Mouse (Mus musculus) C2C12 (cell line): ENCODE results near the gene Klhl34.

ENCODE experiments used
- CTCF ChIP-seq: IDR thresholded peaks from one replicate; pipeline ENCODE4 v1.5.1; 2011; ENCODE audit not compliant: control insufficient read depth, insufficient read depth, insufficient read length
- MAX ChIP-seq: IDR thresholded peaks from one replicate; pipeline ENCODE4 v1.6.1; 2011; ENCODE audit warnings: mild to moderate bottlenecking, control low read depth
- USF1 ChIP-seq: IDR thresholded peaks from one replicate; pipeline ENCODE4 v1.6.1; 2011; ENCODE audit warnings: low read depth, mild to moderate bottlenecking, control low read depth, moderate library complexity

- TF ChIP-seq CTCF (no peak), MAX (no peak), USF1 (no peak)
Observed at GRCm38 (mm10) chrX:157817571-157818206, 546 bp upstream of the Klhl34 start.
